Mouse (Mus musculus) midbrain, embryonic 15.5 days (tissue): ENCODE results near the gene Ccdc190. TPM values are rescaled to one million over a fixed set of nuclear protein-coding genes. Genes with fewer than 3 reads are reported as not detected.

ENCODE experiments used
- ATAC-seq: fragments of 200-750 bp; cut with Nextera tagmentation; replicated peaks from 2 replicates; pipeline ENCODE4 v1.8.0; 2017; ENCODE audit warnings: moderate TSS enrichment
- H3K27ac ChIP-seq: fragments of 300-500 bp; sonication (generic); 2 replicates; pipeline ENCODE4 v1.5.1; 2015; ENCODE audit warnings: mild to moderate bottlenecking, inconsistent platforms
- H3K27me3 ChIP-seq: fragments of 300-500 bp; sonication (generic); replicated peaks from 2 replicates; pipeline ENCODE4 v1.6.1; 2015; ENCODE audit warnings: inconsistent platforms
- H3K36me3 ChIP-seq: fragments of 300-500 bp; sonication (generic); replicated peaks from 2 replicates; pipeline ENCODE4 v1.6.1; 2015; ENCODE audit warnings: inconsistent platforms
- H3K4me1 ChIP-seq: fragments of 300-500 bp; sonication (generic); 2 replicates; pipeline ENCODE4 v1.6.1; 2015; ENCODE audit warnings: inconsistent platforms
- H3K4me2 ChIP-seq: fragments of 300-500 bp; sonication (generic); 2 replicates; pipeline ENCODE4 v1.6.1; 2015; ENCODE audit warnings: inconsistent platforms, mild to moderate bottlenecking, moderate library complexity
- H3K4me3 ChIP-seq: fragments of 300-500 bp; sonication (generic); 2 replicates; pipeline ENCODE4 v1.5.1; 2015; ENCODE audit warnings: mild to moderate bottlenecking, inconsistent platforms
- H3K9ac ChIP-seq: fragments of 300-500 bp; sonication (generic); 2 replicates; pipeline ENCODE4 v1.6.1; 2015; ENCODE audit warnings: mild to moderate bottlenecking, inconsistent platforms
- H3K9me3 ChIP-seq: fragments of 300-500 bp; sonication (generic); 2 replicates; pipeline ENCODE4 v1.6.1; 2016; ENCODE audit warnings: inconsistent platforms
- WGBS: fragments of 180-500 bp; shearing (Covaris S2); methylation state at CpG from one replicate; pipeline ENCODE4 v1.1.7; 2015; ENCODE audit warnings: mixed read lengths; 5-methylcytosine and 5-hydroxymethylcytosine counted together
- polyA plus RNA-seq: library from polyadenylated mRNA; unstranded; fragments of >200 nt; fragmentation: Nextera tagmentation; extraction: Ambion mirVana; gene quantifications from 2 replicates; pipeline ENCODE4 v1.2.1, GENCODE M21; 2015

Ccdc190 gene
- polyA plus RNA-seq, 1 experiment from 2014 or later: 3.3 TPM

DNA sequence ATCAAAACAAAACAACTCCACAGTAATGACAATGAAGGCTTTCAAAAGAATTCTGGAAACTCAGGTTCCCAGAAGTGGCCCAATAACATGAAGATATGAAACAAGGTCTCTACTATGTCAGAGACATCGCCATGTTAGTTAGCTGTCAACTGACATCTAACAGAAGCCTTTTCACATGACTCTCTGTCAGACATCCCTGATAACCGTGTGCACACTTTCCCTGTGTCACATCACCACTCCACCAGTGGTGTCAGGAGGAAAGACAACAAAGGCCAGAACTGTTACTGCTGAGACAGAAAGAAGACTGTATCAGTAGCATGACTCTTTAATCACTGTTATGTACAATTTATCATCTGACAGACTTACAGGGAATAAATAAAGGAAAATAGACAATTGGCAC is 43.5 kb downstream of the Ccdc190 start:
- WGBS: 83% methylated on average over 2 of the region's 2 CpGs
- H3K9ac ChIP-seq: no peak overlapping the region
- no peak overlapping the region for H3K27ac ChIP-seq
- no peaks in the 10 kb centered on the region for H3K9me3 ChIP-seq
- no peaks in the 10 kb centered on the region for H3K27me3 ChIP-seq
- peaks cover 22% of the 10 kb centered on the region for H3K4me1 ChIP-seq
- H3K36me3 ChIP-seq: no peaks in the 10 kb centered on the region
- ATAC-seq: no peak
- no peak overlapping the region for H3K4me2 ChIP-seq
- no peak overlapping the region for H3K4me3 ChIP-seq

DNA sequence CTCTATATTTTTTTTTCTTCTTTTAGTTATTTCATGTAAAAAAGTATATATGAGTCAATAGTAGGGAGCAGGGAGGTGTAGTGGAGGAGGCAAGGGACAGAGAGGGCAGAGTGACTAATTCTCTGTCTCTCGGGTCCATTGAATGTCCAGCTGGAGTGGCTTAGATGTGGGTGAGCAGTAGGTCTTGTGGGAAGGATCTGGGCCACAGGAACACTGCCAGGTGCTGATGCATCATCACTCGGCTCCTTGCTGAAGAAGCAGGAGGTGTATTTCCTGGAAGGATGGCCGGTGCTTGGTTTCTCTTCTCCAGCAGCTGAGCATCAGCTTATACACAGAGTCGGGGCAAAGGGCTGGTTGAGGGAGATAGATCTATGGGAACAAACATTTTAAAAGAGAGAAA is 49.2 kb downstream of the Ccdc190 start:
- H3K4me1 ChIP-seq: no peaks in the 10 kb centered on the region
- no peak overlapping the region for H3K27ac ChIP-seq
- ATAC-seq: no peak
- no peak overlapping the region for H3K9ac ChIP-seq
- H3K36me3 ChIP-seq: no peaks in the 10 kb centered on the region
- no peaks in the 10 kb centered on the region for H3K27me3 ChIP-seq
- H3K4me2 ChIP-seq: no peak overlapping the region
- H3K4me3 ChIP-seq: no peak overlapping the region
- WGBS: 86% methylated on average over 4 of the region's 4 CpGs
- no peaks in the 10 kb centered on the region for H3K9me3 ChIP-seq

Other genes starting within 250 kb of the Ccdc190 start
- gene Rgs4, start 181.0 kb upstream of the Ccdc190 start, polyA plus RNA-seq: 50.1 and 60.4 TPM in 2 replicates
- 19.5 and 19.9 TPM in 2 replicates for gene Hsd17b7, start 40.6 kb downstream of the Ccdc190 start, polyA plus RNA-seq
- gene Ddr2, start 182.1 kb downstream of the Ccdc190 start, polyA plus RNA-seq: 9.4 TPM in 2 replicates
- 58.2 and 63.2 TPM in 2 replicates for gene Uap1, start 246.3 kb downstream of the Ccdc190 start, polyA plus RNA-seq